Mouse (Mus musculus) embryonic fibroblast, embryonic 13.5 days (primary cell): ENCODE measurements around the gene Rer1. TPM values are rescaled to one million over a fixed set of nuclear protein-coding genes. Genes with fewer than 3 reads are reported as not detected.

Experiments
- H3K27ac ChIP-seq: 2 replicates; pipeline ENCODE4 v1.5.1; 2012; ENCODE audit warnings: low read length, control low read depth, inconsistent platforms; ENCODE audit not compliant: insufficient read depth
- H3K4me1 ChIP-seq: 2 replicates; pipeline ENCODE4 v1.6.1; 2011; ENCODE audit warnings: low read length; ENCODE audit not compliant: control insufficient read depth, insufficient read depth
- H3K4me3 ChIP-seq: 2 replicates; pipeline ENCODE4 v1.5.1; 2011; ENCODE audit warnings: mild to moderate bottlenecking, control low read depth, low read length; ENCODE audit not compliant: insufficient read depth
- CTCF ChIP-seq: IDR thresholded peaks from 2 replicates; pipeline ENCODE4 v1.5.1; 2011; ENCODE audit warnings: mild to moderate bottlenecking, control low read depth, low read length, moderate library complexity, borderline replicate concordance; ENCODE audit not compliant: insufficient read depth
- POLR2A ChIP-seq: IDR thresholded peaks from 2 replicates; pipeline ENCODE4 v1.6.1; 2011; ENCODE audit warnings: low read depth, mild to moderate bottlenecking, control low read depth, low read length, moderate library complexity
- polyA plus RNA-seq: library from polyadenylated mRNA; stranded (reverse); fragments of >200 nt; gene quantifications from 2 replicates; pipeline ENCODE4 v1.2.4, GENCODE M21; 2011; ENCODE audit warnings: low read depth; ENCODE audit not compliant: missing spikeins, insufficient read length

The Rer1 gene
- polyA plus RNA-seq, 1 experiment: 148 TPM

DNA sequence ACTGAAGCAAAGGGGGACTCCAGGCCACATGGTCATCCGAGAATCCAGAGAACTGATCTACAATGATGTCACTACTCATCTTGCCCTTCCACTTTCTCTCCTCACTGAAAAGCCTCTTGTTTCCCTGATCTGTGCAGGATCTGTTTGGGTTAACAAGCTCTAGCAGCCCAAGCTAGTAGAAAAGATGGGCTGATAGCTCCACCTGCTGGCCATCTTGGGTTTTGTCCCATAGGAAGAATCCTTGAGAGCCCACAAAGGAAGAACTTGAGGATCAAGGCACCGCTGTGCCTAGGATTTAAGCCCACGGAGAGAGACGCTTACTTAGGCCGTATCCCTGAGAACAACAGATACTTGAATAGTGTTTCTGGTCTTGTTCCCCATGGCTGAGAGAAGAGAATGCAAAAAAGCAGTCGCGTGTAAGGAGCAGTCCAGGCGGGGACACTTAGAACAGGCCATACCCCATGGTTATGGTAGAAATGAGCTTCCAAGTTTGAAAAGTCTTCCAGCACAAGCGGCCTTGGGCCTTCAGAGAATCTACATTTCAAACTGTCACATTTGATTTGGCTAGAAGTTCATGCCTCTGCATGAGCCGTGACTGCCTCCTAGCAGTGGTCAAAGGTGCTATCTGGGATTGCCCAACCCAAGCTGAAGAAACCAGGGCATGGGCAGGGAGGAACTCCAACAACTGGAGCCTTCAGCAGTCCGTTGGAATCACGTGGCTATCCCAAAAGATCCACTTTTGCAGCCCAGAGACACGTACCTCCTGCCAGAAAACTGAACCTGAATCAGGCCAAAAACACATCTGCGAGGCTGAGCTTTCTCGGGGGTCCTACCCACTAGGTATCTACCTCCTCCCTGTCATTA is 20.0 kb downstream of the Rer1 start:
- no peak; the same call in none of the 2 replicates for TF ChIP-seq POLR2A
- TF ChIP-seq CTCF: no peak
- H3K4me3 ChIP-seq: peak overlapping the region; percentile 7; the same call in 1 of the 2 replicates

DNA sequence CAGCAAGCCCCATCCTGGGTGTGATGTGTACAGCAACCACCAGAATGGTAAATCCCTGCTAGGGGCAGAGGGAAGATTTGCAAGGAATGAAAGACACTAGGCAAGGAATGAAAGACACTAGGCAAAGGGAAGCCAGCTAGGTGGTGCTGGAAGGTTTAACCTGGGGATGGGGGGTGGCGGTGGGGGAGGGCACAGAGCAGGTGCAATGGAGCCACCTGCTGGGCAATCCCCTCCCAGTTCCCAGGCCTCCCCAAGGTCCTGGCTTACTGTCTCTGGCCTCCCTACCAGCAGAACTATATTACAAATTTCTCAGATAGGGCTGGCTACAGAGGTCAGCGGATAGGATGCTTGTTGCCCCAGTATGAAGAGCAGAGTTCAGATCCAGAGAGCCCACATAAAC is 21.7 kb downstream of the Rer1 start:
- TF ChIP-seq POLR2A (no peak), CTCF (no peak)
- H3K4me1 ChIP-seq: no peaks in the 10 kb centered on the region
- no peak overlapping the region for H3K27ac ChIP-seq
- no peak overlapping the region for H3K4me3 ChIP-seq

More for the DNA sequence above, 20.0 kb downstream of the Rer1 start:
- Histone ChIP-seq H3K4me1 (no peaks in the 10 kb centered on the region), H3K27ac (0 out of 2 replicates have a peak overlapping the region, but pooled peaks have one; percentile 3)

GRCm38 (mm10) chr4:155063895-155064294 is 22.3 kb downstream of the Rer1 start:
- H3K27ac ChIP-seq: no peak overlapping the region
- TF ChIP-seq POLR2A (no peak), CTCF (no peak)
- H3K4me3 ChIP-seq: no peak overlapping the region
- H3K4me1 ChIP-seq: no peaks in the 10 kb centered on the region

GRCm38 (mm10) chr4:155058325-155058724 is 27.9 kb downstream of the Rer1 start:
- Histone ChIP-seq H3K27ac (no peak overlapping the region), H3K4me3 (no peak overlapping the region), H3K4me1 (no peaks in the 10 kb centered on the region)
- TF ChIP-seq POLR2A: no peak

DNA sequence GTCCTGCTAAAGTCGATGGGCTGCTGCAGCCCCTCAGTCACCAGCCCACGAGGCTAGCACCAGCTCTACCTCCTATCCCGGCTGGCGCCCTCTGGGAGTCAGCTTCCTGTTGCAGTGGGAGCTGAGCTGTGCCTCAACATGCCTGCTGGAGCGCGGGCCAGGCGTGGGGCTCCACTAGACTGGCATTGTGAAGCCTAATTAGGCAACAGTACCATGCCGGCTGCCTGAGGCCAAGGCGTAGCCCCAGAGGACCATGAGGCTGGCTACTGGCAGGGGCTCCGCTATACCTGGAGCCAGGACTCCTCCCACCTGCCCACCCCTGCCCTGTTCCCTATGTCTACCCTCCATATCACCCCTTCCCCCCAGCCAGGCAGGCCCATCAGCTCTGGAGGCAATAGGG is 29.5 kb downstream of the Rer1 start, which contains the start of gene Plch2:
Gene Plch2, minus strand, starts transcription at position 61 of the 400 bp plus-strand sequence.
- Histone ChIP-seq H3K27ac (no peak within 1 kb of the TSS), H3K4me3 (no peak within 1 kb of the TSS), H3K4me1 (no peaks in the 10 kb centered on the region)
- TF ChIP-seq POLR2A (no peak), CTCF (no peak)

GRCm38 (mm10) chr4:155050116-155050515 is 36.1 kb downstream of the Rer1 start:
- Histone ChIP-seq H3K27ac (no peak overlapping the region), H3K4me3 (no peak overlapping the region)

DNA sequence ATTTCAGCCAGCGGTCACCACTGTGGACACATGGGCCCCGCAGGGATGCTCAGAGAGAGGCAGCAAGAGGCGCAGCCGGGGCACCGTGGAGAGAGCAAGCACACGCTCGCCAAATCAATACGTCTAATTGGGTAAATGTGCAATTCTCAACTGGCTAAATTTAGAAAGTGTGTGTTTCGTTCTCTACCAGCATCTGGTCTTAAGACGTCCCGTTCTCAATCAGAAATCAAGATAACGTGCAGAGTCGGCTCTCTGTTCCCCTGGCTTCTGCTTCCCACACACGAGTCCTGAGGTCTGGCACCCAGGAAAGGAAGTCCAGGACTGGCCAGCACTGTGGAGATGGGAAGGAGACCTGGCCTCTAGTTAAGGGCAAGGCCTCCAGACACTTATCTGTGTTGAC is 39.5 kb downstream of the Rer1 start:
- TF ChIP-seq POLR2A (no peak), CTCF (no peak)
- no peak overlapping the region for H3K27ac ChIP-seq
- no peak overlapping the region for H3K4me3 ChIP-seq
- H3K4me1 ChIP-seq: no peaks in the 10 kb centered on the region

More at GRCm38 (mm10) chr4:155050116-155050515, 36.1 kb downstream of the Rer1 start:
- TF ChIP-seq POLR2A (no peak), CTCF (no peak)
- H3K4me1 ChIP-seq: no peaks in the 10 kb centered on the region

DNA sequence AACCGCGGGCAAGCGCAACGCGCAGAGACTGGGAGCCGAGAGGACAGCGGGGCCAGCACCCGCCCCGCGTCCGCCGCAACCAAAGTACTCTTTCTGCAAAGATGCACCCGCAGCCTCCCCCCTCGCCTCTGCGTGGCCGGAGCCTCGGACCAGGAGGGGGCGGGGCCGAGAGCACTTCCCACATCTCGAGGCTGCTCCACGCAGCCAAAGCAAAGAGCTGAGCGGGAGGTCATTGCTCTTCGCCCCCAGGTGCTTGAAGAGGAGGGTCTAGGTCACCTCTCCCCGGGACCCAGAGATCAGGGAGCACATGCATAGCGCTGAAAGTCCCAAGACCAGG is 42.9 kb downstream of the Rer1 start:
- H3K4me3 ChIP-seq: no peak overlapping the region

DNA sequence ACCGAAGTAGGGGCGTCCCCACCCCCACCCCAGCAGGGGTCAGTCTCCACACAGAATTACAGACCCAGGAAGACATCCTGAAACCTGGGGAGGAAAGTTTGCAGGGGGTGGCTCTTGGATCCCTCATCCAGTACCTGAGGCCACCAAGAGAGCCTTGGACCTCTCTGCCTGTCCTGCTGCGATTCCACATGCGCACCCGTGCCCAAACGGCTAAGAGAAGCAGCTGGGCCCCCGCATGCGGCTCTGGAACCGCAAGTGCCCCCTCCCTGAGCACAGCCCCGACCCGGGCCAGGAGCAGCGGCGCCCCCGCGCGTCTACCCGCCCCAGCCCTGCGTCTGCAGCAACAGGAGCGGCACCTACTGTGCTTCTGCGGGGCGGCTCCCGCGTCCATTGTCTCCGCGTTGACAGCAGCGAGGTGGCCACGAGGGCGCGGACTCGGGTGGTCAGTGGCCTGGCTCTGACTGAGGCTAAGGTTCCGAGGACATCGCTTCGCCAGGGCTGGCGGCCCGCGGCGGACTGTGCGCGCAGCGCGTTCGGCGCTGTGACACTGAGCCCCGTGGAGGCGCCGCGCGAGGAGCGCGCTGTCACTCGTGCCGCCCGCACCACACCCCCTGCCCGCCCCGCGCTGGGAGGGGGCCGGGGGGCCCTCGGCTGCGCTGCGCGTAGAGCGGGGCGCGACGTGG is 43.4 kb downstream of the Rer1 start:
- Histone ChIP-seq H3K4me1 (no peaks in the 10 kb centered on the region), H3K4me3 (no peak overlapping the region), H3K27ac (no peak overlapping the region)
- TF ChIP-seq CTCF (no peak), POLR2A (no peak)

More for the DNA sequence above, 42.9 kb downstream of the Rer1 start:
- no peaks in the 10 kb centered on the region for H3K4me1 ChIP-seq
- H3K27ac ChIP-seq: no peak overlapping the region
- TF ChIP-seq CTCF (no peak), POLR2A (no peak)

- no peak overlapping the region for H3K4me3 ChIP-seq
- H3K27ac ChIP-seq: no peak overlapping the region
- TF ChIP-seq CTCF: no peak
- TF ChIP-seq POLR2A: no peak
- H3K4me1 ChIP-seq: no peaks in the 10 kb centered on the region
Observed at GRCm38 (mm10) chr4:155040696-155041095, 45.5 kb downstream of the Rer1 start.
